ENCODE assay signal across 8 mouse cellular contexts in genomic region chr10:80105460-80105859, GRCm38 (mm10). TPM values are rescaled to one million over a fixed set of nuclear protein-coding genes. Genes with fewer than 3 reads are reported as not detected.
DNase-seq lines count a peak whose midpoint lies in the region; ATAC-seq and TF ChIP-seq lines count a peak whose summit lies in the region.

Gene Sbno2, minus strand, starts transcription at chr10:80105571.

- DNase-seq in midbrain, embryonic 11.5 days (ENCODE audit: low spot score, missing footprints): no peak
- DNase-seq in hindbrain, embryonic 14.5 days (ENCODE audit: low spot score): no peak
- no peak for DNase-seq in liver, postnatal 0 days
- DNase-seq in embryo, embryonic 11 days: no peak

- no peak within 1 kb of the TSS for H3K4me3 ChIP-seq in midbrain, embryonic 12.5 days
- no peak within 1 kb of the TSS for H3K4me3 ChIP-seq in midbrain, embryonic 11.5 days (ENCODE audit: low read depth, low read length)
- no peak within 1 kb of the TSS for H3K4me3 ChIP-seq in brown adipose tissue, adult 24 weeks (ENCODE audit: insufficient read depth, low read depth, low read length)
- H3K4me3 ChIP-seq in hindbrain, embryonic 14.5 days (replicated peaks; ENCODE audit: low read length): no peak within 1 kb of the TSS
- H3K4me3 ChIP-seq in liver, postnatal 0 days (ENCODE audit: low read depth, low read length): 0 out of 2 replicates have a peak within 1 kb of the TSS, but pooled peaks have one; percentile 1
- peak within 1 kb of the TSS; percentile 9 for H3K4me3 ChIP-seq in stomach, embryonic 15.5 days (replicated peaks)

- 0 out of 2 replicates have a peak, but pooled peaks cover 8% of the 10 kb centered on the region for H3K27me3 ChIP-seq in midbrain, embryonic 12.5 days
- no peaks in the 10 kb centered on the region for H3K27me3 ChIP-seq in midbrain, embryonic 11.5 days (ENCODE audit: control insufficient read depth, insufficient read depth, low read length)
- H3K27me3 ChIP-seq in hindbrain, embryonic 14.5 days (ENCODE audit: control insufficient read depth, insufficient read depth, low read length): 0 out of 2 replicates have a peak, but pooled peaks cover 3% of the 10 kb centered on the region
- no peaks in the 10 kb centered on the region for H3K27me3 ChIP-seq in liver, postnatal 0 days (ENCODE audit: insufficient read depth, low read length)
- H3K27me3 ChIP-seq in stomach, embryonic 15.5 days (replicated peaks): no peaks in the 10 kb centered on the region

- 0 out of 2 replicates have a peak within 1 kb of the TSS, but pooled peaks have one; percentile 11 for H3K9ac ChIP-seq in midbrain, embryonic 12.5 days (replicated peaks)
- no peak within 1 kb of the TSS for H3K9ac ChIP-seq in midbrain, embryonic 11.5 days (ENCODE audit: low read length)
- H3K9ac ChIP-seq in hindbrain, embryonic 14.5 days: no peak within 1 kb of the TSS
- 0 out of 2 replicates have a peak within 1 kb of the TSS, but pooled peaks have one; percentile 28 for H3K9ac ChIP-seq in liver, postnatal 0 days (replicated peaks)
- no peak within 1 kb of the TSS for H3K9ac ChIP-seq in stomach, embryonic 15.5 days

- ATAC-seq in midbrain, embryonic 12.5 days (ENCODE audit: low FRiP score, low read depth): no peak
- ATAC-seq in midbrain, embryonic 11.5 days (ENCODE audit: low FRiP score): no peak
- no peak for ATAC-seq in hindbrain, embryonic 14.5 days (ENCODE audit: low FRiP score)
- no peak for ATAC-seq in liver, postnatal 0 days
- no peak for ATAC-seq in stomach, embryonic 15.5 days (ENCODE audit: insufficient read depth, low FRiP score, low read depth)
- ATAC-seq in frontal cortex, adult (ENCODE audit: low TSS enrichment): no peak

- TF ChIP-seq EP300 in liver, postnatal 0 days (IDR thresholded peaks at IDR 0.05; ENCODE audit: low read depth): no peak

- no peak within 1 kb of the TSS for H3K27ac ChIP-seq in midbrain, embryonic 12.5 days (replicated peaks)
- H3K27ac ChIP-seq in midbrain, embryonic 11.5 days (ENCODE audit: low read depth, low read length): no peak within 1 kb of the TSS
- peak within 1 kb of the TSS; percentile 30 for H3K27ac ChIP-seq in brown adipose tissue, adult 24 weeks (replicated peaks; ENCODE audit: low read depth, low read length)
- no peak within 1 kb of the TSS for H3K27ac ChIP-seq in hindbrain, embryonic 14.5 days
- H3K27ac ChIP-seq in liver, postnatal 0 days (ENCODE audit: low read depth): peak within 1 kb of the TSS; percentile 17; the same call in 1 of the 2 replicates
- peak within 1 kb of the TSS; percentile 74 for H3K27ac ChIP-seq in stomach, embryonic 15.5 days

- H3K4me2 ChIP-seq in midbrain, embryonic 12.5 days (replicated peaks): no peak within 1 kb of the TSS
- no peak within 1 kb of the TSS for H3K4me2 ChIP-seq in midbrain, embryonic 11.5 days
- H3K4me2 ChIP-seq in hindbrain, embryonic 14.5 days (replicated peaks): no peak within 1 kb of the TSS
- H3K4me2 ChIP-seq in liver, postnatal 0 days (ENCODE audit: low read depth, low read length): peak within 1 kb of the TSS; percentile 30
- peak within 1 kb of the TSS; percentile 25 for H3K4me2 ChIP-seq in stomach, embryonic 15.5 days

- H3K9me3 ChIP-seq in midbrain, embryonic 12.5 days: no peaks in the 10 kb centered on the region
- no peaks in the 10 kb centered on the region for H3K9me3 ChIP-seq in midbrain, embryonic 11.5 days (ENCODE audit: control insufficient read depth, low read length)
- no peaks in the 10 kb centered on the region for H3K9me3 ChIP-seq in hindbrain, embryonic 14.5 days (ENCODE audit: control insufficient read depth, low read length)
- no peaks in the 10 kb centered on the region for H3K9me3 ChIP-seq in liver, postnatal 0 days (ENCODE audit: low read length)
- no peaks in the 10 kb centered on the region for H3K9me3 ChIP-seq in stomach, embryonic 15.5 days

- no peaks in the 10 kb centered on the region for H3K36me3 ChIP-seq in midbrain, embryonic 12.5 days
- H3K36me3 ChIP-seq in midbrain, embryonic 11.5 days (ENCODE audit: control insufficient read depth, insufficient read depth, low read length): no peaks in the 10 kb centered on the region
- no peaks in the 10 kb centered on the region for H3K36me3 ChIP-seq in hindbrain, embryonic 14.5 days (replicated peaks; ENCODE audit: control insufficient read depth, insufficient read depth)
- H3K36me3 ChIP-seq in liver, postnatal 0 days (replicated peaks; ENCODE audit: insufficient read depth, low read length): peaks cover 2% of the 10 kb centered on the region; the same call in 1 of the 2 replicates
- no peaks in the 10 kb centered on the region for H3K36me3 ChIP-seq in stomach, embryonic 15.5 days

- no peak for TF ChIP-seq CTCF in liver, postnatal 0 days (IDR thresholded peaks at IDR 0.05; ENCODE audit: low read depth)

- WGBS in midbrain, embryonic 12.5 days: 72% methylated on average over 5 of the region's 5 CpGs
- WGBS in midbrain, embryonic 11.5 days: 68% methylated on average over 5 of the region's 5 CpGs
- 76% methylated on average over 5 of the region's 5 CpGs for WGBS in hindbrain, embryonic 14.5 days
- 61% methylated on average over 5 of the region's 5 CpGs for WGBS in liver, postnatal 0 days (ENCODE audit: insufficient replicate concordance)
- 75% methylated on average over 5 of the region's 5 CpGs for WGBS in stomach, embryonic 15.5 days

- peaks cover 12% of the 10 kb centered on the region for H3K4me1 ChIP-seq in midbrain, embryonic 12.5 days
- H3K4me1 ChIP-seq in midbrain, embryonic 11.5 days (ENCODE audit: control insufficient read depth, insufficient read depth, low read length): peaks cover 8% of the 10 kb centered on the region; the same call in 1 of the 2 replicates
- H3K4me1 ChIP-seq in brown adipose tissue, adult 24 weeks (ENCODE audit: control insufficient read depth, insufficient read depth, insufficient read length, low read length): peaks cover 22% of the 10 kb centered on the region
- peaks cover 13% of the 10 kb centered on the region for H3K4me1 ChIP-seq in hindbrain, embryonic 14.5 days (replicated peaks; ENCODE audit: control insufficient read depth, insufficient read depth, low read length)
- H3K4me1 ChIP-seq in liver, postnatal 0 days (ENCODE audit: insufficient read depth): peaks cover 28% of the 10 kb centered on the region
- H3K4me1 ChIP-seq in stomach, embryonic 15.5 days: peaks cover 25% of the 10 kb centered on the region

RNA-seq across cellular contexts. Expression of gene Sbno2, which starts in this region (rescaled TPM):
- 14.7 and 15.7 TPM in 2 replicates for polyA plus RNA-seq in midbrain, embryonic 12.5 days (2016; fragmentation: Nextera tagmentation; extraction: Ambion mirVana)
- 7.0 and 7.3 TPM in 2 replicates for polyA plus RNA-seq in midbrain, embryonic 11.5 days (2014; fragmentation: Nextera tagmentation; extraction: Ambion mirVana)
- polyA plus RNA-seq in brown adipose tissue, adult 24 weeks (2012; ENCODE audit: insufficient read depth, insufficient read length, missing spikeins): 14.3 and 16.2 TPM in 2 replicates
- polyA plus RNA-seq in hindbrain, embryonic 14.5 days (2014; fragmentation: Nextera tagmentation; extraction: Ambion mirVana): 12.3 and 12.6 TPM in 2 replicates
- 7.4 and 8.7 TPM in 2 replicates for polyA plus RNA-seq in liver, postnatal 0 days (2015; fragmentation: Nextera tagmentation; extraction: Ambion mirVana)
- polyA plus RNA-seq in stomach, embryonic 15.5 days (2015; fragmentation: Nextera tagmentation; extraction: Ambion mirVana): 14.8 and 15.9 TPM in 2 replicates

Comparison
In these comparisons a context has a peak if more than half of its experiments do, and no peak if none do; other contexts are left out.
1. H3K9ac ChIP-seq: peak in midbrain, embryonic 12.5 days (single experiment) and liver, postnatal 0 days (single experiment); none in midbrain, embryonic 11.5 days (single experiment), hindbrain, embryonic 14.5 days (single experiment) and stomach, embryonic 15.5 days (single experiment).
2. H3K27ac ChIP-seq: peak in brown adipose tissue, adult 24 weeks (single experiment), liver, postnatal 0 days (single experiment) and stomach, embryonic 15.5 days (single experiment); none in midbrain, embryonic 12.5 days (single experiment), midbrain, embryonic 11.5 days (single experiment) and hindbrain, embryonic 14.5 days (single experiment).
3. H3K4me2 ChIP-seq: peak in liver, postnatal 0 days (single experiment) and stomach, embryonic 15.5 days (single experiment); none in midbrain, embryonic 12.5 days (single experiment), midbrain, embryonic 11.5 days (single experiment) and hindbrain, embryonic 14.5 days (single experiment).
4. H3K4me3 ChIP-seq: peak in liver, postnatal 0 days (single experiment) and stomach, embryonic 15.5 days (single experiment); none in midbrain, embryonic 12.5 days (single experiment), midbrain, embryonic 11.5 days (single experiment), brown adipose tissue, adult 24 weeks (single experiment) and hindbrain, embryonic 14.5 days (single experiment).